Comparison of ENCODE assay signal across 8 mouse cellular contexts in genomic region chr8:120471166-120471565, GRCm38 (mm10).
DNase-seq lines count a peak whose midpoint lies in the region; ATAC-seq and TF ChIP-seq lines count a peak whose summit lies in the region.

No protein-coding gene starts in this region.

- 25% methylated on average over 7 of the region's 7 CpGs for WGBS in heart, embryonic 12.5 days
- 8% methylated on average over 7 of the region's 7 CpGs for WGBS in embryonic facial prominence, embryonic 10.5 days
- 8% methylated on average over 6 of the region's 7 CpGs for WGBS in limb, embryonic 14.5 days
- WGBS in midbrain, postnatal 0 days: 13% methylated on average over 7 of the region's 7 CpGs

- ATAC-seq in heart, embryonic 12.5 days (ENCODE audit: insufficient number of reproducible peaks, low FRiP score): no peak
- no peak for ATAC-seq in G1E (ENCODE audit: extremely low read depth, insufficient number of reproducible peaks, low FRiP score, poor library complexity, severe bottlenecking)
- peak; percentile 60 for ATAC-seq in limb, embryonic 14.5 days (ENCODE audit: low FRiP score, low read depth)
- no peak for ATAC-seq in midbrain, postnatal 0 days (ENCODE audit: low FRiP score)

- peak; percentile 41; the same call in 1 of the 2 replicates for TF ChIP-seq CTCF in G1E (IDR thresholded peaks at IDR 0.05; ENCODE audit: low read depth, low read length)
- TF ChIP-seq CTCF in midbrain, postnatal 0 days (IDR thresholded peaks at IDR 0.05): peak; percentile 66

- no peaks in the 10 kb centered on the region for H3K36me3 ChIP-seq in heart, embryonic 12.5 days
- H3K36me3 ChIP-seq in G1E (replicated peaks): no peaks in the 10 kb centered on the region
- H3K36me3 ChIP-seq in embryonic facial prominence, embryonic 10.5 days (replicated peaks): no peaks in the 10 kb centered on the region
- H3K36me3 ChIP-seq in limb, embryonic 14.5 days (ENCODE audit: control insufficient read depth, insufficient read depth, low read length): no peaks in the 10 kb centered on the region
- no peaks in the 10 kb centered on the region for H3K36me3 ChIP-seq in midbrain, postnatal 0 days (ENCODE audit: insufficient read depth, low read length)

- no peak overlapping the region for H3K4me3 ChIP-seq in heart, embryonic 12.5 days
- no peak overlapping the region for H3K4me3 ChIP-seq in G1E (ENCODE audit: low read depth, low read length)
- H3K4me3 ChIP-seq in embryonic facial prominence, embryonic 10.5 days: no peak overlapping the region
- H3K4me3 ChIP-seq in limb, embryonic 14.5 days (replicated peaks; ENCODE audit: low read length): no peak overlapping the region
- H3K4me3 ChIP-seq in midbrain, postnatal 0 days (ENCODE audit: low read depth, low read length): no peak overlapping the region

- no peaks in the 10 kb centered on the region for H3K9me3 ChIP-seq in heart, embryonic 12.5 days (replicated peaks)
- H3K9me3 ChIP-seq in G1E (replicated peaks): no peaks in the 10 kb centered on the region; the same call in 1 of the 2 replicates
- H3K9me3 ChIP-seq in embryonic facial prominence, embryonic 10.5 days: no peaks in the 10 kb centered on the region
- no peaks in the 10 kb centered on the region for H3K9me3 ChIP-seq in limb, embryonic 14.5 days (ENCODE audit: control insufficient read depth, low read length)
- no peaks in the 10 kb centered on the region for H3K9me3 ChIP-seq in midbrain, postnatal 0 days (ENCODE audit: low read length)

- peaks cover 62% of the 10 kb centered on the region for H3K4me1 ChIP-seq in heart, embryonic 12.5 days (replicated peaks)
- peaks cover 51% of the 10 kb centered on the region for H3K4me1 ChIP-seq in G1E (ENCODE audit: insufficient read depth, low read depth, low read length)
- peaks cover 89% of the 10 kb centered on the region for H3K4me1 ChIP-seq in embryonic facial prominence, embryonic 10.5 days
- peaks cover 29% of the 10 kb centered on the region for H3K4me1 ChIP-seq in limb, embryonic 14.5 days (ENCODE audit: control insufficient read depth, insufficient read depth, low read length)
- peaks cover 10% of the 10 kb centered on the region; the same call in 1 of the 2 replicates for H3K4me1 ChIP-seq in midbrain, postnatal 0 days (ENCODE audit: insufficient read depth, low read length)

- H3K4me2 ChIP-seq in heart, embryonic 12.5 days: no peak overlapping the region
- H3K4me2 ChIP-seq in limb, embryonic 14.5 days (replicated peaks; ENCODE audit: low read depth, low read length, severe bottlenecking): no peak overlapping the region
- H3K4me2 ChIP-seq in midbrain, postnatal 0 days (ENCODE audit: low read depth, low read length, poor library complexity, severe bottlenecking): no peak overlapping the region

- intact Hi-C loops in left cerebral cortex, postnatal 36 days (cut with DNase I): no loop called here

- no peak overlapping the region for H3K27ac ChIP-seq in heart, embryonic 12.5 days (ENCODE audit: poor library complexity, severe bottlenecking)
- H3K27ac ChIP-seq in embryonic facial prominence, embryonic 10.5 days (replicated peaks): peak overlapping the region; percentile 31; the same call in 1 of the 2 replicates
- H3K27ac ChIP-seq in limb, embryonic 14.5 days (replicated peaks; ENCODE audit: low read depth, low read length): no peak overlapping the region
- no peak overlapping the region for H3K27ac ChIP-seq in midbrain, postnatal 0 days (ENCODE audit: low read depth, low read length)

- no peak overlapping the region for H3K9ac ChIP-seq in heart, embryonic 12.5 days
- H3K9ac ChIP-seq in limb, embryonic 14.5 days (ENCODE audit: low read depth, low read length, severe bottlenecking): no peak overlapping the region
- H3K9ac ChIP-seq in midbrain, postnatal 0 days (replicated peaks; ENCODE audit: low read length, poor library complexity, severe bottlenecking): no peak overlapping the region

- H3K27me3 ChIP-seq in heart, embryonic 12.5 days (replicated peaks): 0 out of 2 replicates have a peak, but pooled peaks cover 14% of the 10 kb centered on the region
- H3K27me3 ChIP-seq in G1E (ENCODE audit: insufficient read depth, low read length): peaks cover 75% of the 10 kb centered on the region
- H3K27me3 ChIP-seq in embryonic facial prominence, embryonic 10.5 days (replicated peaks; ENCODE audit: low read depth, poor library complexity, severe bottlenecking): peaks cover 31% of the 10 kb centered on the region
- H3K27me3 ChIP-seq in limb, embryonic 14.5 days (ENCODE audit: control insufficient read depth, insufficient read depth, low read length): no peaks in the 10 kb centered on the region
- H3K27me3 ChIP-seq in midbrain, postnatal 0 days (ENCODE audit: insufficient read depth, low read length): no peaks in the 10 kb centered on the region

- TF ChIP-seq POLR2A in limb, embryonic 14.5 days (IDR thresholded peaks at IDR 0.05; ENCODE audit: borderline replicate concordance, extremely low read depth, insufficient read depth, insufficient read length): no peak

- peak; percentile 73 for DNase-seq in heart, postnatal 4 days
- no peak for DNase-seq in G1E (ENCODE audit: low spot score)
- peak; percentile 74 for DNase-seq in embryonic facial prominence, embryonic 10.5 days (ENCODE audit: low spot score)
- DNase-seq in limb, embryonic 14.5 days (ENCODE audit: low spot score): no peak
- DNase-seq in midbrain, postnatal 0 days (ENCODE audit: low spot score): peak; percentile 60
- no peak for DNase-seq in left cerebral cortex, adult 11 months (ENCODE audit: low spot score)
- no peak for DNase-seq in left cerebral cortex, postnatal 36 days (ENCODE audit: low spot score in 2 of 2)

Comparison
In these comparisons a context has a peak if more than half of its experiments do, and no peak if none do; other contexts are left out.
1. DNase-seq: peak in heart, postnatal 4 days (single experiment), embryonic facial prominence, embryonic 10.5 days (single experiment) and midbrain, postnatal 0 days (single experiment); none in G1E (single experiment), limb, embryonic 14.5 days (single experiment), left cerebral cortex, adult 11 months (single experiment) and left cerebral cortex, postnatal 36 days (0 of 2).